Mouse (Mus musculus) G1E-ER4 (cell line): ENCODE data around the gene 7530416G11Rik. TPM values are rescaled to one million over a fixed set of nuclear protein-coding genes. Genes with fewer than 3 reads are reported as not detected.

Source experiments
- GATA1 ChIP-seq: IDR thresholded peaks from one replicate; pipeline ENCODE4 v1.8.0; 2012; ENCODE audit warnings: low read length, inconsistent platforms
- polyA plus RNA-seq: library from polyadenylated mRNA; stranded (reverse); fragments of >175 nt; gene quantifications from 2 replicates; pipeline ENCODE4 v1.2.3, GENCODE M21; 2012

Gene 7530416G11Rik
- polyA plus RNA-seq, 1 experiment: not detected

DNA sequence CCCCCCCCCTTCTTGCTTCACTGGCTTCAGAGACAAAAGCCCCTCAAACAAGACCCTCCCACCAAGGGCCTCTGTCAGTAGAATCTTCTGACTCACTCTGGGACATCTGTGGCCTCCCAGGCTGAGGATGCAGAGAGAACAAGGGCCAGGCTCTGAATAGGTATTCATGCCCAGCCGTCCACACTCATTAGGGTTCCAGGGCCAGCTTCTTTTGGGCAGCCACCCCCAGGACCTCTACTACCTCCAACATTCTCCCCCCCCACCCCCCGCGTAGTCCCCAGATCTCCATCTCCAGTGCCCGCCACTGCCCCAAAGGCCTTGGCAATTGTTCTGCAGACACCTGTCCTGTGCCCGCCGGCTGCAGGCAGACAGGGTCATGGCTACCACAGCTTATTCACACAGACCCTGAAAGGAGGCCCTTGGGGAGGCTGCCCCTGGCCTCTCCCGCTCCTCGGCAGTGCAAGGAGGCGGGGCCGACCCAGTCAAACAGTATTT is 5.0 kb downstream of the 7530416G11Rik start:
- no peak for TF ChIP-seq GATA1

DNA sequence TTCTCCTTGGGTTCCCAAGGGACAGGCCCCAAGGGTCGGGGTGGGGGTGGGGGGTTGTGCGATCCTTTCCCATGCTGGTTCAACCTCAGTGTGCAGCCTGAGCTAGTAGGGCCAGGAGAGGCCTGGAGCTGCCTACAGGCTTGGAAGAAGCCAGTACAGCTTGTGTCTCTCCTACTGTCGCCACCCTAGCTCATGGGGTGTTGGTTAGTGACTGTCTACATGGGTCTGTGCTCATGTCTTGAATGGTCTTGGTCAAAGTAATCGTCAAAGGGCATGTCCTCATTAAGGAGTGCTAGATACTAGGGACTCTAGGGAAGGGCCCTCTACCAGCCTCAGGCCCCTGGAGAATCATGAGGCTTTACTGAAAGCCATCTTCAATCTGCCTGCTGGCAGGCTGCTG is 5.5 kb downstream of the 7530416G11Rik start:
- TF ChIP-seq GATA1: no peak

DNA sequence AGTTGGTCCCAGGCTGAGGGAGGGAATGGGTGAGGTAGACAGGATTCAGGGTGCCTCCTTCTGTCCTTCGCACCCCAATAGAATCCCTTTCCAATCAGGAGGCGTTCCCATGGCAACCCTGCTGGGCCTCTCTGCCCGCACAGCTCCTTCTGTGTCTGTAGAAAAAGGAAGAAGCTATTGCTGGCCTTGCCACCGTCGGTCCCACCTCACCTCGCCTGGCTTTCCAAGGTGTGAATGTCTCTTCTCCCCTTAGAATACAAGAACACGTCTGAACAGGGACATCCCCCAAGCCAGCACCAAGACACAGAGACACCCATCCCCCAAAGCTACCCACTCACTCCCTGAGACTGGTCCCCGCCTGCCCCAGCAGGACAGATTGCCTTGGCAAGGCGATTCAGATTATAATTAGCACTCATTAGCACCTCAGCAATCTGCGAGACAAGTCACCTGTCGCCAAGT is 8.8 kb downstream of the 7530416G11Rik start:
- TF ChIP-seq GATA1: no peak

DNA sequence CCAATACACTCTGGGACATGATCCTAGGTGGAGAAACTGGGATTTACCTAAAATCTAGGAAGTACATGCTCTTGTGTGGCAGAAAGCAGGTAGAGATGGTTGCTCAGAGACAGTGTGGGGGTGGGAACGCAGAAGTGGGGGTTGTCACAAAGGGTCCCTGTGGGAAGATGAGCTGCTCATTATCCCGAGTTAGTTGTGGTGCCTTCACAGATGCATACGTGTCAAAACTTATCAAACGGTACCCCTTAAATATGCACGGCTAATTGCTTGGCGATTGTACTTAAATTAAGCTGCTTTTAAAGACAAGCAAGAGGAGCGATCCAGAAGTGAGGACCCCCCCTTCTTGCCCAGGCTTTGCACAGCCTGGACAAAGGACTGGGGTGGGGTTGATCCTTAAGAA is 13.3 kb downstream of the 7530416G11Rik start:
- no peak for TF ChIP-seq GATA1

DNA sequence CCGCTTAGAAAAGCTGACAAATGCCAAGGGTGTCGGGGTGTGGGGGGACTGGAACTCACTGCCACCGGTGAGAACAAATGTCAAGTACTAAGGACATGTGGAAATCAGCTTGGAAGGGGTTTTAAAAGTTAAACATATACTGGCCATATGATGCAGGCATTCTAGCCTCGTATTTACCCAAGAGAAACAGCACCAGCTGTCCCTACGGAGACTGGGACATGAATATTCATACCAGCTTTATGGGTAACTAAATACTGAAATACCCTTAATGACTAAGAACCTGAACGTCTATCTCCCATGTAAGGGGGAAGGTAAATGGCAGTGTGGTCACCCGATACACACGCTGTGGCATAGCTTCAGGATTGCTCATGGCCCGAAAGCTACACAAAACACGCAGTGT is 14.1 kb downstream of the 7530416G11Rik start:
- no peak for TF ChIP-seq GATA1

DNA sequence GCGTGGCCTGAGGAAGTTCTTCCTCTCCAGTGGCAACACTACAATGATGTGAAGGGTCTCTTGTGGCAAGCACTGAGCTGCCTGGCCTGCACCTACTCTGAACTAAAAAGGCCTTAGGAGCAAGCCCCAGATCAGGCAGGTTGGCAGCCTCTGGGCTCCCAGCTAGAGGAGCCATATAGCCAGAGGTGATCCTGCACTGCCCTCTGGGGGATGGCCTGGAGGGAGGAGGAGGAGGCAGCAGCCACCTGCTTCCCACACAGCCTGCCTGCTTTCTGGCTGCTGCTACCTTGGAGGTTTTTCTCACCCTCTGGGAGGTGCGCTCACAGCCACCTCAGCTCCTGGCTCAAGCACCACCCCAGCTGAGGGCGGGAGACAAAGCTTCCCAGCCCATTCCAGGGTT is 22.4 kb downstream of the 7530416G11Rik start:
- no peak for TF ChIP-seq GATA1

DNA sequence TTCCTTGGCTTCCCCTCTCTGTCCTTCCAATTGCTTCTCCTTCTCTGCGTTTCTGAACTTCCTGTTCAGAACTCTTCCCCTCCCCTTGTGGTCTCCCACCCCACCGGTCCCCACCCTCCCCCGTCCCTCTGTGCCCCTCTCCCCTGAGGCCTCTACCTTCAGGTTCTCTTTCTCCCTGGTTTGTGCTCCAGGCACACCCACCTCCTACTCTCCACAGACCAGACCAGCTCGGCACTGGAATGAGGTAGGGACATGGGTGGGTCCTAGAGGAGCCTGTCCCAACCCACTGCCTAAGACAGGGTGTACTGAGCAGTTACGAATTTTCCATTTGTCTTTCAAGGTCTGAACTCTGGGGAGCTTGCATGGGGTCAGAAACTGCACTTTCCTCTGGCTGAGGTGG is 23.1 kb downstream of the 7530416G11Rik start:
- no peak for TF ChIP-seq GATA1

DNA sequence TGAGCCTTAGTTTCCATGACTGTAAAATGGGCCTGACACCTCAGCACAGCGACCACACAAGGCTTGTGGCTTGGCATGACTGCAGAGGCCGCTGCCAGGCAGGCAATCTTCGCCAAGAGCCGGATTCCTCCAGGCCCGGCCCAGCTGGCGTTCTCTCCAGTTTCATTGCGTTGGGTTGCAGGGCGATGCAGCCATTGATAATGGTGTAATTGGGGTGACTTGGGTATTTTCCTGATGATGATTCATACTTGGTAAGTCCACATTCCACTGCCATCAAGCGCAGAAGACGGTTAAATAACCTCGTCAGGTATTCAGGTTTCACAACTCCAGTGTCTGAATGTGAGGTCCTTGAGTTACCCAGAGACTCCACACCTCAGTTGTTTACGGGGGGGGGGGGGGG is 23.7 kb downstream of the 7530416G11Rik start:
- TF ChIP-seq GATA1: no peak

DNA sequence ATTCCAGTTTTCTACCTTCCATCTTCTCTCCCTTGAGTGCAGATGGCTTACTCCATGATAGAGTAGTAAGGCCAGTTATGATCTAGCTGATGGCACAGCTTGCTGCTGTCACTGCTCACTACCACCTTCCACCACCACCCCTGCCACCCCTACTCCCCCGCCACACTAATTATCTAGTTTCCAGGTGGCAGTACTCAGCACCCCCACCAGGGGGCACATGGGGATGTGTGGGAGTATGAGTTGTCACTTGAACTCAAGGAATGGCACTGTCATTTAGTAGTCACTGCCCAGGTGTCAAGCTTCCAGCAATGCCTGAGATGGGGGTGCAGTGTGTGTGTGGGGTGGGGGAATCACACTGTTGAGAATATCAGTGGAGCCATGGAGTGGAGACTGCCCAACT is 25.4 kb downstream of the 7530416G11Rik start:
- no peak for TF ChIP-seq GATA1

DNA sequence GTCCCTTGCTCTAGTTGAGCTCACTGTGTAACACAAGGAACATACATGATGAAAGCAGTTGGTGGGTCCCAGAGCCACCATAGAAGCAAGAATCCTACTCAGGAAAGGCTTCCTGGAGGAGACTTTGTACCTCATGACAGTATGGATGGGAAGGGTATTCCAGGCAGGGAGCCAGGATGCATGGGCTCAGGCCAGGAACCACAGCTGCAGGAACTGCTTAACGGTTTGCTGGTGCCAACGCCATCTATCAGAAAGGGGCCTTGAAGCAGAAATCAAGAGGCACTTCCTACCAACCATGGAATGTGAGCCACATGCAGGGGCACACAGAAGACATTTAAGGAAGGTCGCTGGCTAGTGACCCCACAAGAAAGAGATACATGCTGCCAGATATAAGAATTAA is 28.3 kb downstream of the 7530416G11Rik start:
- no peak for TF ChIP-seq GATA1

DNA sequence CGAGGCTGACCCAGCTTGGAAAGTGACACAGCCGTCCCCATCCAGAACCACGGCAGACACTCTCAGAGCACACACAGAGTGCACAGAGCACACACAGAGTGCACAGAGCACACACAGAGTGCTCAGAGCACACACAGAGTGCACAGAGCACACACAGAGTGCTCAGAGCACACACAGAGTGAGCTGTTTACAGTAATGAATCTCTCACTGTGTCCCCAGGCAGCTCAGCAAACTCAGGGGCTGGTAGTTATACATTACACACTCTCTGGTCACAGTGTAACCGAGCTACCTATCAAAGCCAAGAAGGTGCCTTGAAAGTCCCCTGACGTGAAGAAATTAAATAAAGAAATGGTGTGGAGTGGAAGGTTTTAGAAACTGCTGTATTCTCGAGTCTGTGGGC is 33.6 kb downstream of the 7530416G11Rik start:
- TF ChIP-seq GATA1: no peak

DNA sequence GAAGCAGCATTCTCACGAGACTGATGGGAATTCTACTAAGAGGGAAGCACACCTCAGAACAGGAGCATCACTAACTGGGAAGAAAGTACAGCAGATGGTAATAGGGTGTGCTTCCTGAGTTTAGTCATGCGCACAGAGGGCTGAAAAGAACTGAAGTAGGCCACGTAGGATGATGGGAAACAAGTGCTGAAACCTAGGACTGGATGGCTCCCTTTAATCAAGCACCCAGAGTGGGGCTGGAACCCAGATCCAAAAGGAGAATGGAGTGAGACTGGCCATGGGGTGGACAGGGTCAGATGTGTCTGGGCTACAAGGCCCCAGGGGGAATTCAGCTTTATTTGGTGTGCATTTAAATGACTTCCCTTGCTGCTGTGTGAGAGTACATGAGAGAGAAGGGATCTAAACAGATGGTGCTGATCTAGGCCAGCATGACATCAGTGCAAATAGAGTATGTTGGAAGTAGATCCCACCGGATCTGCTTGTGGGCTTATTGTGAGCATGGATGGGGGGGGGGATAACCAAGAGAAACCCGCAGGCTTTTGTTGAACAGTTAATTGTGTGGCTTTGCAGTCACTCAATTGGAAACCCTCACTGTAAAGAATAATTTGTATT is 36.5 kb downstream of the 7530416G11Rik start:
- no peak for TF ChIP-seq GATA1

DNA sequence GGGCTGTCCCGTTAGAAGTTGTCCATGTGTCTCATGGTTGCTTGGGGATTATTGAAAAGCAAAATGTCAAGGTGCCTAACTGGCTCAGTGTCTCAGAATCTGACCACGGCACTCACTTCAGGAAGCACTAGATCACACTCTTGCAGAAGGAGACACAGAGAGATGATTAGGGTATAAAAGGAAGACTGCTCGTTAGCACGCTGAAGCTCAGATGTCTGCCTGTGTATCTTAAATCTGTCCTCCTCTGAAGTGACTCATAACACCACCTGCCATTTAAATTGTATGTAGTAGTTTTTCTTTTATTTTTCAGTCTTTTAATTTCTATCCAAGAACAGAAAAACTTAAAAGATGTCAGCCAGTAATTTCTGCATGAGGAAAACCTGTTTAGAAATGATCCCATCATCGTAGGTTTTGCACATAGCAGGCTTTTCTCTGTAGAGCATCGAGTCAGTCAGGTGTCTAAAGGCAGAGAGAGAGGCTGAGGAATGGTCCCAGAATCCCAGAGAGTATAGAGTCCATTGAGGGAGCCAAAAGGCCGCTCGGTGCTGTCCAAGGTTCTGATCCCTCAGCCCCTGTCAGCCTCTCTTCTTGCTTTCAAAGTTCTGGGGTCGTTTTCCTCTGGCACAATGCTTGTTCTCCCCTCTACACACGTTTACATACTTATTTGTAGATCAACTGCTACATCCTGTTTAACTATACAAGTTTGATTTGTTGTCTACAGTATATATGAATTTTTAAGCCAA is 38.0 kb downstream of the 7530416G11Rik start:
- TF ChIP-seq GATA1: no peak

DNA sequence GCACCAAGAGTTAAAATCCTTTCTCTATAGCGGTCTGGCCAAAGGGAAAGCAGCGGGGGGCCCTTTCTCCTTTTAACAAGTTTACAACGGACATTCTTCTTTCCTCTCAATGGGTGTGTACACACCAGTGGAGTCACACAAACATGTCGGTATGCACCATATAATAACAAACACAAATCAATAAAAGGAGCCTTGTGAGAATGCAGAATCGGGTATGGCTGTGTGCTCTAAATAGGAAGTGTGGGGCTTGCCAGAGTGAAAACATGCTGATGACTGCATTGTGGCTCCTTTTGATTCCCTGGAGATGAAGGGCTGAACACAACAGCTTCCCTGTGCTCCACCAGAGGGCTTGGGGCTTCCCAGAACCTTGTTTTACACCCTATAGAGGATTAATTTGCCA is 38.8 kb downstream of the 7530416G11Rik start:
- no peak for TF ChIP-seq GATA1

DNA sequence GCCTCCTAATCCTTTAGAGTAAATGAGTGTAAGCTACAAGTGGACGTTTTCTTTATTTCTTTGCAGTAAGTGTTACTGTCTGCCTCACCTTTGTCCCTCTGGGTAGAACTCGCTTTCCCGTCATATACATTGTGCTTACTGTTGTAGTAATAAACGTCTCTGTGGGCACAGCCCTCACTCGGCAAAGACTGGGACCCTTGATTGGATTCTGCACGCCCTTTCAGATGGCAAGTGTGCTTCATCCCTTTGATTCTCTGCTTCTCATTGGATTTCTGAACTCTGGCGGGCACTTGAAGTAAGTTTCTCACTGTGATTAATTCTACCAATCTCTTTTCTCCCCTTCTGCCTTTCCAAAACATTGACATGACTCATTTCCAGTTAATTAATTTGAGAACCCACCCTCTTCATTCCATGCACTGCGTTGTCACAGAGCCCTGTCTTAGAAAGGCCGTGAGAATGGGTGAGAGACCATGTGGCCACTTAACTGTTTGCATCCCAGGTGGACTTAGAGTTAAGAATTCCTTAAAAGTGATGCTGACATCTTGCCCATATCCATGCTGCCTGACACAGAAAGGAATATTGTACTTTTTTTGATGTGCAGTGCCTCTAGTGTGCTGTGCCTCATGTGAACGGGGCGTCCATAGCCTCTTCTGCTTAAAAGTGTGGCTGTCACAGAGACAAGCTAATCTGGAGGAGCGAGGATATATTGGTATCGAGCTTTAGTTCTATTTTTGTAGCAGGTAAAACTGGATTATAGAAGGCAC is 39.8 kb downstream of the 7530416G11Rik start:
- TF ChIP-seq GATA1: no peak

DNA sequence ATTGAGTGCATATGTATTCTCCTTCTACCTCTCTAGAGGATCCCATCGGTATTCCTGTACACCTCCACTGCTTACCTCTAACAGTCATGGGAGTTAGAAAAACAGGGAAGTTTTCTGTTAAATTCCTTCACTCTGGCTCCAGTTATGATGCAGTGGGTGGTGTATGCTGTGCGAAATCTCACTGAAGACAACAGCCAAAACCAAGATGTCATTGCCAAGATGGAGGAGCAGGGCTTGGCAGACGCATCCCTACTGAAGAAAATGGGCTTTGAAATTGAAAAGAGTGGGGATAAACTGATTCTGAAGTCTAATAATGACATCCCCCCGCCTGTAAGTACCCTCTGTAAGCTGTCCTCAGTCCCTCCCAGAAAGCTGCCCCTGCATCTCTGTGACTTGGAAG is 40.9 kb downstream of the 7530416G11Rik start:
- TF ChIP-seq GATA1: no peak
